Mouse (Mus musculus) ES-Bruce4 (cell line): ENCODE results near the gene Astl.

Experiments
- CTCF ChIP-seq: IDR thresholded peaks from one replicate; pipeline ENCODE4 v1.8.1; 2011; ENCODE audit warnings: low read depth, low read length
- EP300 ChIP-seq: IDR thresholded peaks from 2 replicates; pipeline ENCODE4 v1.6.1; 2011; ENCODE audit warnings: low read depth, low read length; ENCODE audit not compliant: insufficient read depth
- POLR2A ChIP-seq: IDR thresholded peaks from one replicate; pipeline ENCODE4 v1.8.1; 2011; ENCODE audit warnings: low read length; ENCODE audit not compliant: insufficient read depth

- no peak for TF ChIP-seq CTCF
- no peak for TF ChIP-seq EP300
- no peak for TF ChIP-seq POLR2A
Measured at GRCm38 (mm10) chr2:127390352-127390751, 51.9 kb downstream of the Astl start.
